19 mouse cellular contexts compared by ENCODE assay signal in genomic region chr8:84520999-84521398, GRCm38 (mm10).
DNase-seq lines count a peak whose midpoint lies in the region; ATAC-seq lines count a peak whose summit lies in the region.
"Had no signal": no experiment of that assay in that cellular context is flagged by ENCODE, and none has a peak within 500 bp of the region (broad histone marks: within the 10 kb centered on the region; RNA-seq: fewer than 3 reads in every experiment).

No protein-coding gene starts in this region.

- H3K36me3 ChIP-seq in forebrain, embryonic 13.5 days (ENCODE audit: poor library complexity, severe bottlenecking), result peaks cover 15% of the 10 kb centered on the region
- no peaks in the 10 kb centered on the region; the same call in 1 of the 2 replicates for H3K36me3 ChIP-seq in forebrain, embryonic 16.5 days (ENCODE audit: control insufficient read depth, insufficient read depth)
- peaks cover 38% of the 10 kb centered on the region for H3K36me3 ChIP-seq in hindbrain, embryonic 15.5 days
- peaks cover 55% of the 10 kb centered on the region for H3K36me3 ChIP-seq in hindbrain, embryonic 10.5 days
- H3K36me3 ChIP-seq: embryonic facial prominence, embryonic 15.5 days; heart, embryonic 15.5 days had no signal

- ATAC-seq in forebrain, embryonic 13.5 days, result no peak
- no peak for ATAC-seq in forebrain, embryonic 16.5 days
- ATAC-seq in hindbrain, embryonic 15.5 days (ENCODE audit: low FRiP score, low read depth), result no peak
- ATAC-seq: midbrain, embryonic 15.5 days had no signal

- H3K4me1 ChIP-seq in forebrain, embryonic 13.5 days, result peaks cover 16% of the 10 kb centered on the region; the same call in 1 of the 2 replicates
- peaks cover 16% of the 10 kb centered on the region for H3K4me1 ChIP-seq in forebrain, embryonic 16.5 days (replicated peaks; ENCODE audit: control insufficient read depth, insufficient read depth, low read length)
- 0 out of 2 replicates have a peak, but pooled peaks cover 3% of the 10 kb centered on the region for H3K4me1 ChIP-seq in hindbrain, embryonic 15.5 days (replicated peaks)
- no peaks in the 10 kb centered on the region for H3K4me1 ChIP-seq in hindbrain, embryonic 10.5 days (replicated peaks)
- H3K4me1 ChIP-seq: embryonic facial prominence, embryonic 15.5 days; midbrain, embryonic 15.5 days had no signal

- no peak overlapping the region for H3K9ac ChIP-seq in forebrain, embryonic 13.5 days
- no peak overlapping the region for H3K9ac ChIP-seq in forebrain, embryonic 16.5 days (replicated peaks; ENCODE audit: low read depth, low read length)
- H3K9ac ChIP-seq in hindbrain, embryonic 15.5 days, result no peak overlapping the region
- H3K9ac ChIP-seq: embryonic facial prominence, embryonic 15.5 days; heart, embryonic 15.5 days; midbrain, embryonic 15.5 days had no signal

- H3K27ac ChIP-seq in forebrain, embryonic 13.5 days, result peak overlapping the region; percentile 41; the same call in 1 of the 2 replicates
- no peak overlapping the region for H3K27ac ChIP-seq in forebrain, embryonic 16.5 days (ENCODE audit: low read length)
- H3K27ac ChIP-seq in hindbrain, embryonic 15.5 days (replicated peaks), result peak overlapping the region; percentile 63
- H3K27ac ChIP-seq in hindbrain, embryonic 10.5 days, result no peak overlapping the region
- H3K27ac ChIP-seq: embryonic facial prominence, embryonic 15.5 days; kidney, postnatal 0 days; midbrain, embryonic 15.5 days had no signal

- H3K4me3 ChIP-seq in forebrain, embryonic 13.5 days, result no peak overlapping the region
- no peak overlapping the region for H3K4me3 ChIP-seq in forebrain, embryonic 16.5 days (replicated peaks; ENCODE audit: low read length)
- no peak overlapping the region for H3K4me3 ChIP-seq in hindbrain, embryonic 15.5 days
- no peak overlapping the region for H3K4me3 ChIP-seq in hindbrain, embryonic 10.5 days
- H3K4me3 ChIP-seq: embryonic facial prominence, embryonic 15.5 days; heart, embryonic 15.5 days; megakaryocyte, embryonic 14.5 days; midbrain, embryonic 15.5 days had no signal

- H3K4me2 ChIP-seq in forebrain, embryonic 13.5 days, result no peak overlapping the region
- no peak overlapping the region for H3K4me2 ChIP-seq in forebrain, embryonic 16.5 days (ENCODE audit: low read length)
- H3K4me2 ChIP-seq in hindbrain, embryonic 15.5 days, result no peak overlapping the region
- H3K4me2 ChIP-seq: embryonic facial prominence, embryonic 15.5 days; midbrain, embryonic 15.5 days had no signal

- H3K9me3 ChIP-seq in forebrain, embryonic 13.5 days (replicated peaks), result peaks cover 11% of the 10 kb centered on the region
- 0 out of 2 replicates have a peak, but pooled peaks cover 3% of the 10 kb centered on the region for H3K9me3 ChIP-seq in forebrain, embryonic 16.5 days (ENCODE audit: control insufficient read depth, low read length)
- no peaks in the 10 kb centered on the region for H3K9me3 ChIP-seq in hindbrain, embryonic 15.5 days
- H3K9me3 ChIP-seq in hindbrain, embryonic 10.5 days, result peaks cover 11% of the 10 kb centered on the region; the same call in 1 of the 2 replicates
- H3K9me3 ChIP-seq: embryonic facial prominence, embryonic 15.5 days; heart, embryonic 15.5 days; megakaryocyte, embryonic 14.5 days; midbrain, embryonic 15.5 days had no signal

- DNase-seq in hindbrain, embryonic 10.5 days (ENCODE audit: low spot score), result no peak
- peak; percentile 59 for DNase-seq in thymus, postnatal 0 days (ENCODE audit: low spot score)
- no peak for DNase-seq in thymus, postnatal 4 days
- DNase-seq in spleen, adult 12 weeks (ENCODE audit: low spot score), result no peak
- no peak for DNase-seq in urinary bladder, postnatal 10 days (ENCODE audit: low spot score)
- DNase-seq: adrenal gland, postnatal 36 days; cerebellum, postnatal 25 days; gastrocnemius, postnatal 36 days; kidney, adult 18-20 months; liver; lung, postnatal 10 days had no signal

- WGBS in forebrain, embryonic 13.5 days, result 54% methylated on average over 2 of the region's 2 CpGs
- 23% methylated on average over 2 of the region's 2 CpGs for WGBS in forebrain, embryonic 16.5 days
- WGBS in hindbrain, embryonic 15.5 days, result 40% methylated on average over 2 of the region's 2 CpGs
- 75% methylated on average over 2 of the region's 2 CpGs for WGBS in hindbrain, embryonic 10.5 days

- no peaks in the 10 kb centered on the region for H3K27me3 ChIP-seq in forebrain, embryonic 13.5 days
- H3K27me3 ChIP-seq in forebrain, embryonic 16.5 days (replicated peaks; ENCODE audit: control insufficient read depth, insufficient read depth, low read length), result no peaks in the 10 kb centered on the region
- no peaks in the 10 kb centered on the region for H3K27me3 ChIP-seq in hindbrain, embryonic 15.5 days
- H3K27me3 ChIP-seq in hindbrain, embryonic 10.5 days (ENCODE audit: insufficient read depth, poor library complexity, severe bottlenecking), result no peaks in the 10 kb centered on the region
- H3K27me3 ChIP-seq: embryonic facial prominence, embryonic 15.5 days; heart, embryonic 15.5 days; midbrain, embryonic 15.5 days had no signal

Comparison
In these comparisons a context has a peak if more than half of its experiments do, and no peak if none do; other contexts are left out.
1. H3K27ac ChIP-seq: peak in forebrain, embryonic 13.5 days (single experiment) and hindbrain, embryonic 15.5 days (single experiment); none in forebrain, embryonic 16.5 days (single experiment) and hindbrain, embryonic 10.5 days (single experiment).